Mouse (Mus musculus) forebrain, embryonic 10.5 days (tissue): Measurements from ENCODE around the gene Specc1. TPM values are rescaled to one million over a fixed set of nuclear protein-coding genes. Genes with fewer than 3 reads are reported as not detected.

Source experiments
- DNase-seq: peaks from one replicate; pipeline ENCODE4 v3.0.0-alpha.2; 2017; ENCODE audit warnings: low spot score; ENCODE audit errors: extremely low spot score
- H3K27ac ChIP-seq: fragments of 300-500 bp; sonication (generic); 2 replicates; pipeline ENCODE4 v1.5.1; 2016; ENCODE audit warnings: mild to moderate bottlenecking
- H3K27me3 ChIP-seq: fragments of 300-500 bp; sonication (generic); 2 replicates; pipeline ENCODE4 v1.6.1; 2016; ENCODE audit warnings: mild to moderate bottlenecking; ENCODE audit not compliant: poor library complexity, severe bottlenecking
- H3K36me3 ChIP-seq: fragments of 300-500 bp; sonication (generic); replicated peaks from 2 replicates; pipeline ENCODE4 v1.6.1; 2016; ENCODE audit warnings: mild to moderate bottlenecking, moderate library complexity
- H3K4me1 ChIP-seq: fragments of 300-500 bp; sonication (generic); 2 replicates; pipeline ENCODE4 v1.6.1; 2016
- H3K4me3 ChIP-seq: fragments of 300-500 bp; sonication (generic); 2 replicates; pipeline ENCODE4 v1.5.1; 2016; ENCODE audit warnings: mild to moderate bottlenecking, moderate library complexity
- H3K9me3 ChIP-seq: fragments of 300-500 bp; sonication (generic); 2 replicates; pipeline ENCODE4 v1.6.1; 2016; ENCODE audit warnings: mild to moderate bottlenecking, moderate library complexity
- WGBS: fragments of 180-500 bp; shearing (Covaris S2); methylation state at CpG from one replicate; pipeline ENCODE4 v1.1.7; 2016; 5-methylcytosine and 5-hydroxymethylcytosine counted together
- polyA plus RNA-seq: library from polyadenylated mRNA; unstranded; fragments of >200 nt; fragmentation: Nextera tagmentation; extraction: Ambion mirVana; gene quantifications from 2 replicates; pipeline ENCODE4 v1.2.1, GENCODE M21; 2016

The Specc1 gene
- 10.4 and 12.0 TPM in 2 replicates for polyA plus RNA-seq

DNA sequence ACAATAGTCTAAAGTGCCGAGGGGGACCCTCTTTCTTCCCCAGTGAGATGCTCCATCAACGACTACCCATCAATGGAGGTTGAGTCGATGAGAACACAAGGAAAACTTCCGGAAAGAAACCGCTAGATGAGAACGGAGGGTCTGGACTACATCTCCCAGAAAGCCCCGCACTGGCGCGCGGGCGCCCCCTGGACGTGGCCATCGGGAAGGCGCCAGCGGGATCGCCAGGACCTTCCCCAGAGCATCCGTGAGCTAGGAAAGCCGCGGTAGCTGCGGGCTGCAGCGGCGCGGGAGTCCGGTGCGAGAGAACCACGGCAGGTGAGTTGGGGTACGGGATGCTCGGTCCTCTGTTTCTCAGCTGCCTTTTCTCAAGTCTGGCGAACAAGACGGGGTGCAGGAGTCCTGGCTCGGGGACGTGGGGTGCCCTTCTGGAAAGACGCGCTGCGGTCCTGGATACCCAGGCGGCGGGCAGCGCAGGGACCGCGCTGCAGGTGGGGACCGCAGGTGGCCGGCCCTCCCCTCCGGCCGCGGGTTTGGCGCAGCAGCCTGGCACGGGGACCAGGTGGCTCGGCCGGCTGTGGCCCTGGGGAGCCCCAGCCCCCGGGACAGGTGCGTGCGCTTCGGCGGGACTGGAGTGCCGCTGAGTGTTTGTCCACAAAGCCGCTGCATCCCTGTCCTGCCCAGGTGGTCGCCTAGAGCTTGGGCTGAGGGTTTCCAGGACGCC is at the start of gene Specc1:
Gene Specc1, plus strand, starts transcription at position 192 of the 724 bp plus-strand sequence.
- 1% methylated on average over 58 of the region's 58 CpGs for WGBS
- H3K27me3 ChIP-seq: peaks cover 31% of the 10 kb centered on the region

DNA sequence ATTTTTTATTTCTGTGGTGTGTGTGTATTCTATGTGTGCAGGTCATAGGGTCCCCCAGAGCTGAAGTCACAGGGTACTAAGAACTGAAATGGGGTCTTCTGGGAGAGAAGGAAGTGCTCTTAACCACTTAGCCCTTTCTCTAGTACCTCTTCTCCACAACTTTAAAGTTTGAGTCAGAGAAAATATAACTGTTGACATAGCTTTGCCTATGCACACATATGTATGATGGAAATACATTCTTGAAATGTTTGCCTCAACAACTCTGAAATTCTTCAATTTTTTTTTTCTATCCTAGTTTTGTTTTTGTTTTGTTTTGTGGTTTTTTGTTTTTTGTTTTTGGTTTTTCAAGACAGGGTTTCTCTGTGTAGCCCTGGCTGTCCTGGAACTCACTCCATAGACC is 48.2 kb upstream of the Specc1 start:
- Histone ChIP-seq H3K27me3 (no peaks in the 10 kb centered on the region), H3K9me3 (no peaks in the 10 kb centered on the region), H3K27ac (no peak overlapping the region), H3K4me1 (no peaks in the 10 kb centered on the region), H3K4me3 (no peak overlapping the region), H3K36me3 (peaks cover 95% of the 10 kb centered on the region)
- DNase-seq: no peak

More for the DNA sequence above, at the start of gene Specc1:
- DNase-seq: peak; percentile 90
- Histone ChIP-seq H3K9me3 (no peaks in the 10 kb centered on the region), H3K4me3 (peak within 1 kb of the TSS; percentile 82), H3K36me3 (no peaks in the 10 kb centered on the region), H3K27ac (peak within 1 kb of the TSS; percentile 72), H3K4me1 (peaks cover 11% of the 10 kb centered on the region)

- 94% methylated on average over 3 of the region's 3 CpGs for WGBS
- no peaks in the 10 kb centered on the region for H3K4me1 ChIP-seq
- H3K27ac ChIP-seq: no peak overlapping the region
- no peak for DNase-seq
- no peaks in the 10 kb centered on the region for H3K27me3 ChIP-seq
- H3K9me3 ChIP-seq: no peaks in the 10 kb centered on the region
- peaks cover 55% of the 10 kb centered on the region for H3K36me3 ChIP-seq
- no peak overlapping the region for H3K4me3 ChIP-seq
Measured at GRCm38 (mm10) chr11:61919702-61920101, 36.9 kb upstream of the Specc1 start.

GRCm38 (mm10) chr11:61923309-61923708 is 33.3 kb upstream of the Specc1 start:
- Histone ChIP-seq H3K36me3 (peaks cover 39% of the 10 kb centered on the region), H3K27me3 (no peaks in the 10 kb centered on the region), H3K4me1 (peaks cover 5% of the 10 kb centered on the region), H3K4me3 (no peak overlapping the region), H3K27ac (no peak overlapping the region), H3K9me3 (no peaks in the 10 kb centered on the region)
- WGBS: 93% methylated on average over 1 of the region's 1 CpGs
- no peak for DNase-seq

GRCm38 (mm10) chr11:61929323-61930097 is 27.1 kb upstream of the Specc1 start:
- peaks cover 27% of the 10 kb centered on the region for H3K4me1 ChIP-seq
- peaks cover 12% of the 10 kb centered on the region for H3K36me3 ChIP-seq
- peak overlapping the region; percentile 91 for H3K4me3 ChIP-seq
- 3% methylated on average over 47 of the region's 47 CpGs for WGBS
- H3K27ac ChIP-seq: peak overlapping the region; percentile 98
- 0 out of 2 replicates have a peak, but pooled peaks cover 5% of the 10 kb centered on the region for H3K27me3 ChIP-seq
- no peak for DNase-seq
- H3K9me3 ChIP-seq: no peaks in the 10 kb centered on the region

GRCm38 (mm10) chr11:61930098-61930517 is 26.5 kb upstream of the Specc1 start, which contains the start of gene Akap10:
Akap10 (minus strand) TSS chr11:61930252.
- no peaks in the 10 kb centered on the region for H3K9me3 ChIP-seq
- DNase-seq: peak; percentile 91
- H3K27me3 ChIP-seq: 0 out of 2 replicates have a peak, but pooled peaks cover 5% of the 10 kb centered on the region
- WGBS: under 1% methylated on average over 43 of the region's 43 CpGs
- H3K4me3 ChIP-seq: peak within 1 kb of the TSS; percentile 91
- peak within 1 kb of the TSS; percentile 98 for H3K27ac ChIP-seq
- peaks cover 12% of the 10 kb centered on the region for H3K36me3 ChIP-seq
- H3K4me1 ChIP-seq: peaks cover 27% of the 10 kb centered on the region

- Histone ChIP-seq H3K9me3 (no peaks in the 10 kb centered on the region), H3K4me3 (peak overlapping the region; percentile 91), H3K27ac (peak overlapping the region; percentile 98), H3K36me3 (peaks cover 12% of the 10 kb centered on the region), H3K4me1 (peaks cover 27% of the 10 kb centered on the region), H3K27me3 (0 out of 2 replicates have a peak, but pooled peaks cover 5% of the 10 kb centered on the region)
- DNase-seq: no peak
- 21% methylated on average over 11 of the region's 11 CpGs for WGBS
Measured at GRCm38 (mm10) chr11:61930640-61931586, 25.6 kb upstream of the Specc1 start.

GRCm38 (mm10) chr11:61937761-61938160 is 18.8 kb upstream of the Specc1 start:
- no peak for DNase-seq
- no peak overlapping the region for H3K4me3 ChIP-seq
- H3K27ac ChIP-seq: no peak overlapping the region
- no peaks in the 10 kb centered on the region for H3K4me1 ChIP-seq
- no peaks in the 10 kb centered on the region for H3K27me3 ChIP-seq
- no peaks in the 10 kb centered on the region for H3K9me3 ChIP-seq
- 87% methylated on average over 1 of the region's 1 CpGs for WGBS
- H3K36me3 ChIP-seq: no peaks in the 10 kb centered on the region

- WGBS: 97% methylated on average over 2 of the region's 2 CpGs
- no peaks in the 10 kb centered on the region for H3K9me3 ChIP-seq
- no peak overlapping the region for H3K27ac ChIP-seq
- H3K27me3 ChIP-seq: no peaks in the 10 kb centered on the region
- H3K36me3 ChIP-seq: no peaks in the 10 kb centered on the region
- no peaks in the 10 kb centered on the region for H3K4me1 ChIP-seq
- H3K4me3 ChIP-seq: no peak overlapping the region
- DNase-seq: no peak
Measured at GRCm38 (mm10) chr11:61942903-61943302, 13.7 kb upstream of the Specc1 start.

GRCm38 (mm10) chr11:61944417-61944816 is 12.1 kb upstream of the Specc1 start:
- Histone ChIP-seq H3K4me3 (no peak overlapping the region), H3K4me1 (no peaks in the 10 kb centered on the region), H3K36me3 (no peaks in the 10 kb centered on the region), H3K9me3 (no peaks in the 10 kb centered on the region), H3K27ac (no peak overlapping the region), H3K27me3 (no peaks in the 10 kb centered on the region)
- no peak for DNase-seq
- 85% methylated on average over 9 of the region's 9 CpGs for WGBS

GRCm38 (mm10) chr11:61946608-61947007 is 10.0 kb upstream of the Specc1 start:
- no peaks in the 10 kb centered on the region for H3K9me3 ChIP-seq
- no peaks in the 10 kb centered on the region for H3K4me1 ChIP-seq
- H3K4me3 ChIP-seq: no peak overlapping the region
- no peak for DNase-seq
- H3K27me3 ChIP-seq: no peaks in the 10 kb centered on the region
- no peak overlapping the region for H3K27ac ChIP-seq
- WGBS: 93% methylated on average over 4 of the region's 4 CpGs
- no peaks in the 10 kb centered on the region for H3K36me3 ChIP-seq

DNA sequence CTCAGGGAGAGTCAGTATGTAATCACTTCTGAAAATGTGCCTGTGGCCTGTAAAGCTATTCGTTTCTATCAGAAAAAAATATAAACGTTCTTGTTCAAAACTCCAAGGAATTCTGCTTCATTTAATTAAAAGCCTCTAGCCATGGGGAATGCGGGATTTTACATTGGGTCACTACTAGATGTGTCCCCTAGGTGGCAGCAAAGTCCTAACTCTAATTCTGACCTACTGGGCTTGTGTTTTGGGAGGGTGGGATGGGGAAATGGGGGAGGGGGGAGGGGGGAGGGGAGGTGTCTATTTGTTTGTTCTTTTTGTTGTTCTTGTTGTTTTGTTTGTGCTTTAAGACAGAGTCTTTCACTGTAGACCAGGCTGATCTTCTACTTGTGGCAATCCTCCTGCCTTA is 7.2 kb upstream of the Specc1 start:
- Histone ChIP-seq H3K36me3 (no peaks in the 10 kb centered on the region), H3K4me3 (no peak overlapping the region), H3K9me3 (no peaks in the 10 kb centered on the region), H3K27me3 (no peaks in the 10 kb centered on the region), H3K27ac (no peak overlapping the region), H3K4me1 (no peaks in the 10 kb centered on the region)
- DNase-seq: peak; percentile 56
- WGBS: 2% methylated on average over 3 of the region's 3 CpGs
